Mouse (Mus musculus) embryonic facial prominence, embryonic 13.5 days (tissue): ENCODE measurements around the gene Mark1. TPM values are rescaled to one million over a fixed set of nuclear protein-coding genes. Genes with fewer than 3 reads are reported as not detected.

ENCODE experiments used
- ATAC-seq: fragments of 200-750 bp; cut with Nextera tagmentation; 2 replicates; pipeline ENCODE4 v1.8.0; 2017; ENCODE audit warnings: low read depth; ENCODE audit not compliant: insufficient number of reproducible peaks, insufficient read depth, low FRiP score, low TSS enrichment
- H3K27ac ChIP-seq: fragments of 300-500 bp; sonication (generic); 2 replicates; pipeline ENCODE4 v1.5.1; 2015; ENCODE audit warnings: moderate library complexity, mild to moderate bottlenecking, inconsistent platforms
- H3K27me3 ChIP-seq: fragments of 300-500 bp; sonication (generic); 2 replicates; pipeline ENCODE4 v1.6.1; 2015; ENCODE audit warnings: mild to moderate bottlenecking, inconsistent platforms
- H3K36me3 ChIP-seq: fragments of 300-500 bp; sonication (generic); 2 replicates; pipeline ENCODE4 v1.6.1; 2015; ENCODE audit warnings: mild to moderate bottlenecking, inconsistent platforms
- H3K4me1 ChIP-seq: fragments of 300-500 bp; sonication (generic); 2 replicates; pipeline ENCODE4 v1.6.1; 2015; ENCODE audit warnings: inconsistent platforms
- H3K4me2 ChIP-seq: fragments of 300-500 bp; sonication (generic); 2 replicates; pipeline ENCODE4 v1.6.1; 2015; ENCODE audit warnings: moderate library complexity, mild to moderate bottlenecking, inconsistent platforms
- H3K4me3 ChIP-seq: fragments of 300-500 bp; sonication (generic); 2 replicates; pipeline ENCODE4 v1.5.1; 2015; ENCODE audit warnings: mild to moderate bottlenecking, inconsistent platforms
- H3K9ac ChIP-seq: fragments of 300-500 bp; sonication (generic); 2 replicates; pipeline ENCODE4 v1.6.1; 2015; ENCODE audit warnings: mild to moderate bottlenecking, inconsistent platforms
- H3K9me3 ChIP-seq: fragments of 300-500 bp; sonication (generic); 2 replicates; pipeline ENCODE4 v1.6.1; 2016; ENCODE audit warnings: inconsistent platforms
- WGBS: fragments of 180-500 bp; shearing (Covaris S2); methylation state at CpG from one replicate; pipeline ENCODE4 v1.1.7; 2015; ENCODE audit warnings: mixed read lengths; 5-methylcytosine and 5-hydroxymethylcytosine counted together
- polyA plus RNA-seq: library from polyadenylated mRNA; unstranded; fragments of >200 nt; fragmentation: Nextera tagmentation; extraction: Ambion mirVana; gene quantifications from 2 replicates; pipeline ENCODE4 v1.2.1, GENCODE M21; 2015

Mark1 gene
- polyA plus RNA-seq, 1 experiment from 2014 or later = 4.5 TPM

- Histone ChIP-seq H3K27ac (peak overlapping the region; percentile 28; the same call in 1 of the 2 replicates), H3K4me2 (no peak overlapping the region)
- WGBS = 73% methylated on average over 3 of the region's 3 CpGs
Observed at GRCm38 (mm10) chr1:184867640-184868120, 131.7 kb downstream of the Mark1 start.

GRCm38 (mm10) chr1:184864381-184864801 is 135.0 kb downstream of the Mark1 start:
- 33% methylated on average over 7 of the region's 7 CpGs for WGBS
- no peak overlapping the region for H3K4me3 ChIP-seq
- H3K27ac ChIP-seq = no peak overlapping the region
- no peak overlapping the region for H3K9ac ChIP-seq
- H3K27me3 ChIP-seq = no peaks in the 10 kb centered on the region
- H3K36me3 ChIP-seq = no peaks in the 10 kb centered on the region
- no peaks in the 10 kb centered on the region for H3K9me3 ChIP-seq
- H3K4me1 ChIP-seq = peaks cover 12% of the 10 kb centered on the region
- no peak overlapping the region for H3K4me2 ChIP-seq
- ATAC-seq = no peak

More at GRCm38 (mm10) chr1:184867640-184868120, 131.7 kb downstream of the Mark1 start:
- Histone ChIP-seq H3K36me3 (no peaks in the 10 kb centered on the region), H3K4me3 (no peak overlapping the region), H3K9ac (no peak overlapping the region), H3K27me3 (no peaks in the 10 kb centered on the region), H3K9me3 (no peaks in the 10 kb centered on the region), H3K4me1 (peaks cover 28% of the 10 kb centered on the region)
- ATAC-seq = no peak

GRCm38 (mm10) chr1:184862636-184863035 is 136.7 kb downstream of the Mark1 start:
- ATAC-seq = no peak
- no peak overlapping the region for H3K9ac ChIP-seq
- H3K27ac ChIP-seq = no peak overlapping the region
- H3K4me2 ChIP-seq = no peak overlapping the region
- H3K9me3 ChIP-seq = no peaks in the 10 kb centered on the region
- H3K36me3 ChIP-seq = no peaks in the 10 kb centered on the region
- H3K4me1 ChIP-seq = peaks cover 6% of the 10 kb centered on the region
- WGBS = 78% methylated on average over 6 of the region's 6 CpGs
- no peaks in the 10 kb centered on the region for H3K27me3 ChIP-seq
- H3K4me3 ChIP-seq = no peak overlapping the region

- Histone ChIP-seq H3K9ac (no peak overlapping the region), H3K36me3 (no peaks in the 10 kb centered on the region), H3K4me1 (no peaks in the 10 kb centered on the region), H3K4me2 (no peak overlapping the region), H3K4me3 (no peak overlapping the region), H3K9me3 (no peaks in the 10 kb centered on the region), H3K27me3 (no peaks in the 10 kb centered on the region), H3K27ac (no peak overlapping the region)
- ATAC-seq = no peak
- WGBS = 81% methylated on average over 2 of the region's 2 CpGs
Observed at GRCm38 (mm10) chr1:184861551-184861950, 137.8 kb downstream of the Mark1 start.

GRCm38 (mm10) chr1:184860276-184860675 is 139.1 kb downstream of the Mark1 start:
- H3K4me1 ChIP-seq = no peaks in the 10 kb centered on the region
- H3K9me3 ChIP-seq = no peaks in the 10 kb centered on the region
- no peak overlapping the region for H3K9ac ChIP-seq
- H3K36me3 ChIP-seq = no peaks in the 10 kb centered on the region
- WGBS = 54% methylated on average over 3 of the region's 3 CpGs
- no peaks in the 10 kb centered on the region for H3K27me3 ChIP-seq
- H3K4me2 ChIP-seq = no peak overlapping the region
- no peak for ATAC-seq
- no peak overlapping the region for H3K4me3 ChIP-seq
- H3K27ac ChIP-seq = no peak overlapping the region

- H3K36me3 ChIP-seq = no peaks in the 10 kb centered on the region
- no peak overlapping the region for H3K4me2 ChIP-seq
- H3K9me3 ChIP-seq = no peaks in the 10 kb centered on the region
- H3K4me1 ChIP-seq = 0 out of 2 replicates have a peak, but pooled peaks cover 5% of the 10 kb centered on the region
- no peaks in the 10 kb centered on the region for H3K27me3 ChIP-seq
- H3K9ac ChIP-seq = no peak overlapping the region
- WGBS = 81% methylated on average over 1 of the region's 1 CpGs
- no peak overlapping the region for H3K4me3 ChIP-seq
- H3K27ac ChIP-seq = no peak overlapping the region
- ATAC-seq = no peak
Observed at GRCm38 (mm10) chr1:184858253-184858652, 141.1 kb downstream of the Mark1 start.

GRCm38 (mm10) chr1:184857216-184857615 is 142.2 kb downstream of the Mark1 start:
- Histone ChIP-seq H3K9ac (no peak overlapping the region), H3K4me3 (no peak overlapping the region), H3K36me3 (no peaks in the 10 kb centered on the region), H3K4me1 (peaks cover 9% of the 10 kb centered on the region), H3K9me3 (no peaks in the 10 kb centered on the region), H3K27me3 (no peaks in the 10 kb centered on the region), H3K27ac (no peak overlapping the region), H3K4me2 (no peak overlapping the region)
- ATAC-seq = no peak
- WGBS = 86% methylated on average over 9 of the region's 9 CpGs

- Histone ChIP-seq H3K36me3 (no peaks in the 10 kb centered on the region), H3K27me3 (peaks cover 24% of the 10 kb centered on the region), H3K4me2 (no peak overlapping the region), H3K27ac (no peak overlapping the region), H3K4me1 (peaks cover 13% of the 10 kb centered on the region), H3K4me3 (no peak overlapping the region), H3K9ac (no peak overlapping the region), H3K9me3 (no peaks in the 10 kb centered on the region)
- no peak for ATAC-seq
- 53% methylated on average over 3 of the region's 3 CpGs for WGBS
Observed at GRCm38 (mm10) chr1:184853922-184854321, 145.4 kb downstream of the Mark1 start.

GRCm38 (mm10) chr1:184853339-184853738 is 146.0 kb downstream of the Mark1 start:
- no peaks in the 10 kb centered on the region for H3K9me3 ChIP-seq
- peaks cover 30% of the 10 kb centered on the region for H3K27me3 ChIP-seq
- H3K4me1 ChIP-seq = peaks cover 13% of the 10 kb centered on the region
- H3K4me3 ChIP-seq = 0 out of 2 replicates have a peak overlapping the region, but pooled peaks have one; percentile 9
- 0 out of 2 replicates have a peak overlapping the region, but pooled peaks have one; percentile 54 for H3K9ac ChIP-seq
- WGBS = 23% methylated on average over 5 of the region's 5 CpGs
- no peak for ATAC-seq
- peak overlapping the region; percentile 47 for H3K4me2 ChIP-seq
- no peaks in the 10 kb centered on the region for H3K36me3 ChIP-seq
- no peak overlapping the region for H3K27ac ChIP-seq

- Histone ChIP-seq H3K27me3 (peaks cover 41% of the 10 kb centered on the region), H3K9ac (peak overlapping the region; percentile 11; the same call in 1 of the 2 replicates), H3K4me3 (peak overlapping the region; percentile 17), H3K4me2 (peak overlapping the region; percentile 52), H3K27ac (no peak overlapping the region), H3K36me3 (no peaks in the 10 kb centered on the region), H3K4me1 (peaks cover 13% of the 10 kb centered on the region), H3K9me3 (no peaks in the 10 kb centered on the region)
- ATAC-seq = peak; percentile 63; the same call in 1 of the 2 replicates
- 18% methylated on average over 31 of the region's 31 CpGs for WGBS
Observed at GRCm38 (mm10) chr1:184851741-184852618, 147.4 kb downstream of the Mark1 start.

GRCm38 (mm10) chr1:184851166-184851565 is 148.2 kb downstream of the Mark1 start:
- WGBS = 49% methylated on average over 7 of the region's 7 CpGs
- peaks cover 49% of the 10 kb centered on the region for H3K27me3 ChIP-seq

GRCm38 (mm10) chr1:184846973-184847372 is 152.4 kb downstream of the Mark1 start:
- peaks cover 46% of the 10 kb centered on the region for H3K27me3 ChIP-seq
- H3K4me2 ChIP-seq = peak overlapping the region; percentile 92; the same call in 1 of the 2 replicates
- no peak for ATAC-seq
- no peak overlapping the region for H3K27ac ChIP-seq
- WGBS = 61% methylated on average over 3 of the region's 3 CpGs
- no peak overlapping the region for H3K9ac ChIP-seq
- no peaks in the 10 kb centered on the region for H3K36me3 ChIP-seq
- H3K4me3 ChIP-seq = no peak overlapping the region
- peaks cover 26% of the 10 kb centered on the region for H3K4me1 ChIP-seq
- H3K9me3 ChIP-seq = no peaks in the 10 kb centered on the region

More at GRCm38 (mm10) chr1:184851166-184851565, 148.2 kb downstream of the Mark1 start:
- Histone ChIP-seq H3K4me2 (no peak overlapping the region), H3K4me1 (peaks cover 21% of the 10 kb centered on the region), H3K27ac (no peak overlapping the region), H3K36me3 (no peaks in the 10 kb centered on the region), H3K9ac (no peak overlapping the region), H3K9me3 (no peaks in the 10 kb centered on the region), H3K4me3 (no peak overlapping the region)
- ATAC-seq = no peak
